13 mouse cellular contexts compared by ENCODE assay signal in the genomic region with DNA sequence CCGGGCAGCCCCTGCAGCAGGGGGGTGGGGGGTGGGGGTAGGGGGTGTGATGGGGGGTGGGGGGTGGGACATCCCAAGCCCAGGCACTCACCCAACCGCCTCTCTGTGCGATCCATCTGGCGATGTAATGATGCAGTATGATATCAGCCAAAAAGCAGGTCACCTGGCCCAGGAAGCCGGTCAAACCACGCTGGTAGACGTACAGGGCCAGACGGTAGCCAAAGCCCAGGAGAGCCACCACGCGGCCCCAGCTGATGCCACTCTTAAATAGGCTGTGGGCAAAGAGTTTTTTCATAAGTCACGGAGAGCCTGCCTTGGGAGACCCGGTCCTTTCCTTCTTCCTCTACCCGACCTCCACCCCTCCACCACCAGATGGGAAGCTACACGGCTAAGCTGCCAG. TPM values are rescaled to one million over a fixed set of nuclear protein-coding genes. Genes with fewer than 3 reads are reported as not detected.
DNase-seq lines count a peak whose midpoint lies in the region; ATAC-seq lines count a peak whose summit lies in the region.
"Had no signal": no experiment of that assay in that cellular context is flagged by ENCODE, and none has a peak within 500 bp of the region (broad histone marks: within the 10 kb centered on the region; RNA-seq: fewer than 3 reads in every experiment).

No protein-coding gene starts in this region.

- no peak for ATAC-seq in cerebellum, adult (ENCODE audit: insufficient number of reproducible peaks, low FRiP score, low TSS enrichment)
- no peak for ATAC-seq in megakaryocyte, adult 5-6 weeks (ENCODE audit: poor library complexity, severe bottlenecking)
- ATAC-seq: forebrain, embryonic 16.5 days; intestine, embryonic 15.5 days had no signal

- DNase-seq in cerebellum, adult 11-12 months, result peak; percentile 87
- peak; percentile 81 to 86 for DNase-seq in cerebellum, adult 18-20 months
- peak; percentile 87 for DNase-seq in cerebellum, adult 9-11 months
- peak; percentile 84 to 85 for DNase-seq in cerebellum, postnatal 36 days
- DNase-seq in spleen, adult 12 weeks (ENCODE audit: low spot score), result no peak
- DNase-seq: adrenal gland, postnatal 10 days; gastrocnemius, postnatal 14 days; heart, adult 2 months; heart, postnatal 14 days had no signal

RNA-seq across cellular contexts. Expression of a gene that starts 7.7 kb away (rescaled TPM):
- 115 and 120 TPM in 2 replicates for total RNA-seq in megakaryocyte, adult 5-6 weeks (2015)
- 70.4 and 71.5 TPM in 2 replicates for total RNA-seq in megakaryocyte, adult 5-6 weeks (2017)

RNA-seq across cellular contexts. Expression of a gene that starts 36.0 kb away (rescaled TPM):
- 5.9 and 6.2 TPM in 2 replicates for total RNA-seq in megakaryocyte, adult 5-6 weeks (2015)
- total RNA-seq in megakaryocyte, adult 5-6 weeks (2017), result 10.9 and 12.2 TPM in 2 replicates

RNA-seq across cellular contexts. Expression of a gene that starts 48.1 kb away (rescaled TPM):
- total RNA-seq in megakaryocyte, adult 5-6 weeks (2015), result 4.5 and 4.7 TPM in 2 replicates
- 13.3 and 14.4 TPM in 2 replicates for total RNA-seq in megakaryocyte, adult 5-6 weeks (2017)
